Mouse (Mus musculus) layer of hippocampus, postnatal 14 days (tissue): ENCODE measurements around the gene Pygo1. TPM values are rescaled to one million over a fixed set of nuclear protein-coding genes. Genes with fewer than 3 reads are reported as not detected.

Experiments
- DNase-seq, 2 experiments: peaks; one replicate each; pipeline ENCODE4 v3.0.0; 2021 to 2022; ENCODE audit warnings: low spot score in 2 of 2, mixed read lengths in 1 of 2
- total RNA-seq, 2 experiments: library from RNA; stranded (reverse); gene quantifications; 2 replicates each; pipeline ENCODE4 v1.2.3; 2021

Pygo1 gene
- total RNA-seq, 2 experiments from 2014 or later = 26.0 to 28.6 TPM

- no peak for DNase-seq
Observed at GRCm38 (mm10) chr9:72987703-72988102, 62.3 kb downstream of the Pygo1 start.

DNA sequence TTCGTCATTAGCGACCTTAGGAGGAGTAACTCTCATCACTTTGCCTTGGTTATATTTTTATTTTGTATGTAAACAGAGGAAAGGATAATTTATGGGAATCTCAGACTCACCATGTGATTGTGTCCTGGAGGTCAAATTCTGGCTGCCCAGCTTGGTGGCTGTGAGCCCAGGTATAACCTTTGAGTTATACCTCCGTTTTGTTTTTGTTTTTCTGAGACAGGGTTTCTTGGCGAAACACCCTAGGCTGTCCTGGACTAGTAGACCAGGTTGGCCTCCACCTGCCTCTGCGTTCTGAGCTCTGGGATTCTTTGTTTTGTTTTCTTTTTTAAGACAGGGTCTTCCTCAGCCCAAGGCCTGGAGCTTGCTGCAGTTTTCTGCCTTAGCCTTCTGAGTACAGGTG is 63.3 kb downstream of the Pygo1 start:
- DNase-seq = no peak

DNA sequence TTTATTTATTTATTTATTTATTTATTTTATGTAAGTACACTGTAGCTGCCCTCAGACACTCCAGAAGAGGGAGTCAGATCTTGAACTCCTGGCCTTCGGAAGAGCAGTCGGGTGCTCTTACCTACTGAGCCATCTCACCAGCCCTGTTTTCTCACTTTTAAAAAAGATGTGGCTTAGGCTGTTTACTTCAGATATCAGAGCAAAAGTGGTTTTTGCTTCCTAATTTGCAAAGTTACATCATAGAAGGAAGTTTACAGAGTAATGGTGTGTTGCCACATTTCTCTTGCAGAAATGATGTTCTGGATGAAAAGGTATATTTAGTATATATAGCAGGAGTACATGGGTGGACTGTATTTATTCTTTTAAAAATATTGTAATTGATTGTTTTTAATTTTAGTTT is 66.0 kb downstream of the Pygo1 start:
- DNase-seq = no peak

DNA sequence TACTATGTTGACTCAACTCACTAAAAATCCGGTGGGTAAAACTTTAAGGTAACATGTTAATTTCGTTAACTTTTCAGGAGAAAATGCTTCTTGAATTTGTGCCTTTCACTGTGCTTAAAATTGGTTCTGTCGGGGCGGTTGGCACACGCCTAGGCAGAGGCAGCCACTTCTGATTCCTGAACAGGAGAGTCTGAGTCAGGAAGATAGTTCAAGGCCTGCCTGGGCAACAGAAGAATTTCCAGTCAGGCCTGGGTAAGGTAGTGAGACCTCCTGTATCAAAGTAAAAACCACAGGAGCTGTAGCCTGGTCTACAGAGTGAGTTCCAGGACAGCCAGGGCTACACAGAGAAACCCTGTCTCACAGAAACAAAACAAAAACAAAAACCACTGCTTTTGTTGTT is 67.1 kb downstream of the Pygo1 start:
- no peak for DNase-seq

GRCm38 (mm10) chr9:72996167-72996566 is 70.7 kb downstream of the Pygo1 start:
- no peak for DNase-seq

DNA sequence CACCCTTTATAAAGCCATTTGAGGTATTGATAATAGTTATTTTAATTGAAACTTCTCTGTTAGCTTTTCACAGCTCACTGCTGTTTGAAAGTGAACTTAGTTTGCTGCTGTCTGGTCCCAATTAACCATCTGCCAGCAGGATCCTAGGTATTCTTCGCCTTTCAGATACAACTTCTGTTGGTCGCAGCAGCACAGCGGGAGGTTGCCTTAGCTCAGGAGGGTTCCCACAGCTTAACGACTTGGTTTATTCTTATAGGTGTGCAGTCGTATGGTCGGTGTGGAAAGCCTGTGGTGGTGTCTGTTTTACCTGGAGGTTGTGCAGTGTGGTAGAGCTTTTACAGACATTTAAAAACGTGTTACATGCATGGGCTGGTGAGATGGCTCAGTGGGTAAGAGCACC is 71.4 kb downstream of the Pygo1 start:
- no peak for DNase-seq

- no peak for DNase-seq
Observed at GRCm38 (mm10) chr9:73000487-73000886, 75.0 kb downstream of the Pygo1 start.

DNA sequence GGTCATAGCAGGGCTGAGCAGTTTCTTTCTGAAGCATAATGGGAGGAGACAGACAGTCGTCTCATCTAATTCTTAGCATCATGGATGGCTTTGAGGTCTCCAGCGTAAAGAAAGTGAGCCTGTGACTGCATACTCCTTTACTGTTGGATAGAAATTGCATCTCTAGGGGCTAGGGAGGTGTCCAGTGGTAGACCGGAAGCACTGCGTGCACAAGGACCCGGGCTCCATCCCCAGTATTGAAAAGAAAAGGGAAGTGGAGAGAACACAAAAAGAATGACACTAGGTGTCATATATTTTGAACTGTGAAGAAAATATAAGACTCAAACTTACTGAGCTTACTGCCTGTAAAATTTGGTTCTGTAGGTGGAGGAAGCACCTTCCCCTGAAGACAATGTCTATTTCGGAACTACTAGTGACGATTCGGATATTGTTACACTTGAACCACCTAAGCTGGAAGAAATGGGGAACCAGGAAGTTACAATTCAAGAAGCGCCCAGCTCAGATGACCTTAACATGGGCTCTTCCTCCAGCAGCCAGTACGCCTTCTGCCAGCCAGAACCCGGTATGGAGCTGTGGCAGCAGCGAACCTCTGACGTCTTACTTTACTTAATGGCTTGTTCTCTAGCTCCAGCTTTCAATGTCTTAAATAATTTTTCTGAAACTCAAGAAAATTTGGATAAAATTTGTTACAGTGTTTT is 76.0 kb downstream of the Pygo1 start:
- DNase-seq = no peak

Other genes starting within 250 kb of the Pygo1 start
- 1 to 10 TPM in 1 of 2 experiments, under 1 TPM in 1; 0.90 to 1.0 TPM for gene Prtg, start 118.8 kb upstream of the Pygo1 start, total RNA-seq
- gene Dyx1c1, start 33.1 kb downstream of the Pygo1 start, total RNA-seq = 1 to 10 TPM; 2.8 to 2.9 TPM
- not detected for gene Gm44503, start 33.2 kb downstream of the Pygo1 start, total RNA-seq
- gene Ccpg1os, start 59.7 kb downstream of the Pygo1 start, total RNA-seq = 10 to 100 TPM; 10.1 to 11.1 TPM
- gene Ccpg1, start 59.8 kb downstream of the Pygo1 start, total RNA-seq = 100 to 1,000 TPM; 135 to 140 TPM
- 10 to 100 TPM; 15.3 to 16.4 TPM for gene Pigb, start 114.7 kb downstream of the Pygo1 start, total RNA-seq
- 1 to 10 TPM; 8.3 to 9.1 TPM for gene Rab27a, start 119.2 kb downstream of the Pygo1 start, total RNA-seq
- 1 to 10 TPM; 3.0 to 3.9 TPM for gene Khdc3, start 176.2 kb downstream of the Pygo1 start, total RNA-seq
- gene Gm20509, start 176.8 kb downstream of the Pygo1 start, total RNA-seq = under 1 TPM; 0.79 to 0.90 TPM
- 10 to 100 TPM; 60.6 to 64.0 TPM for gene Rsl24d1, start 187.8 kb downstream of the Pygo1 start, total RNA-seq